Mouse (Mus musculus): Measurements from ENCODE around the gene Desi1.

Gene Desi1

GRCm38 (mm10) chr15:81964980-81965545 lies 68.6 kb downstream of the Desi1 start:
- no peak for DNase-seq

- DNase-seq: no peak
Measured at GRCm38 (mm10) chr15:81964262-81964661, 69.4 kb downstream of the Desi1 start.

- DNase-seq: no peak
Measured at GRCm38 (mm10) chr15:81961078-81961451, 72.6 kb downstream of the Desi1 start.

GRCm38 (mm10) chr15:81960171-81961077 lies 73.2 kb downstream of the Desi1 start, which contains the start of gene Pmm1:
TSS of gene Pmm1 (minus strand) at chr15:81960930.
- DNase-seq: peak; percentile 100

GRCm38 (mm10) chr15:81958906-81959305 lies 74.8 kb downstream of the Desi1 start:
- DNase-seq: no peak

GRCm38 (mm10) chr15:81957598-81957997 lies 76.1 kb downstream of the Desi1 start:
- DNase-seq: no peak

GRCm38 (mm10) chr15:81956457-81956856 lies 77.2 kb downstream of the Desi1 start:
- peak; percentile 55 to 58 for DNase-seq

- no peak for DNase-seq
Measured at GRCm38 (mm10) chr15:81955414-81955813, 78.2 kb downstream of the Desi1 start.

GRCm38 (mm10) chr15:81954716-81955115 lies 78.9 kb downstream of the Desi1 start:
- DNase-seq: no peak

GRCm38 (mm10) chr15:81954151-81954583 lies 79.5 kb downstream of the Desi1 start:
- no peak for DNase-seq

- no peak for DNase-seq
Measured at GRCm38 (mm10) chr15:81952310-81952709, 81.4 kb downstream of the Desi1 start.

- DNase-seq: no peak
Measured at GRCm38 (mm10) chr15:81951159-81951558, 82.5 kb downstream of the Desi1 start.

- no peak for DNase-seq
Measured at GRCm38 (mm10) chr15:81950716-81951115, 82.9 kb downstream of the Desi1 start.

GRCm38 (mm10) chr15:81949476-81950131 lies 84.1 kb downstream of the Desi1 start:
- peak; percentile 48 to 80 for DNase-seq

GRCm38 (mm10) chr15:81949076-81949475 lies 84.6 kb downstream of the Desi1 start:
- peak in 1 of 2 experiments; percentile 26 for DNase-seq

- DNase-seq: no peak
Measured at GRCm38 (mm10) chr15:81943176-81943749, 90.4 kb downstream of the Desi1 start.
